Mouse (Mus musculus) monocyte, adult 5-6 weeks (primary cell): Measurements from ENCODE around the gene Edrf1. TPM values are rescaled to one million over a fixed set of nuclear protein-coding genes. Genes with fewer than 3 reads are reported as not detected.

Experiments used
- ATAC-seq: fragments of 153-309, 156-312 bp; replicated peaks from 2 replicates; pipeline ENCODE4 v1.8.0; 2017; ENCODE audit warnings: mild to moderate bottlenecking; ENCODE audit not compliant: low TSS enrichment, insufficient number of reproducible peaks, severe bottlenecking, poor library complexity, low FRiP score
- total RNA-seq: library from RNA; stranded (forward); fragments of 200-1000, 200-491, 200-594 nt; gene quantifications from 3 replicates; pipeline ENCODE4 v1.2.3, GENCODE M21; 2017

Edrf1 gene
- total RNA-seq, 1 experiment from 2014 or later = 39.0 TPM

- ATAC-seq = no peak
Measured at GRCm38 (mm10) chr7:133703906-133704305, 66.6 kb downstream of the Edrf1 start.

GRCm38 (mm10) chr7:133707301-133707700 lies 70.0 kb downstream of the Edrf1 start:
- no peak for ATAC-seq

DNA sequence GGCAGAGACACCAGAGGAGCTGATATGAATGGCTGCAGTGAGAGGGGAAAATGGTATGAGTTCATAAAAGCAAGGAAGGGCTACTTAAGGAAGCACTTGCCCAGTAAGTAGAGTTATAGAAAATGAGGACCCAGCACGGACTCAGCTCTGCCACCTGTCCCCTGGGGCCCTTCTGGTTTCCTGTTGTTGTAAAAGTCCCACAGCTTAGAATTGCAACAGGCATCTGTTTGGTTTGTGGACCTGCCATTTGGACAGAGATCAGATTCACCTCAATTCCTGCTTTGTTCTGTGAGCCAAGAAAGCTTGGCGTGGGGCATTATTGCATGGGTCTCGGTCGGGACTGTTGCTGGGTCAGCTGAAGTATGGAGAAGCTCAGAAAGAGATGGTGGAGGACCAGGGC lies 78.0 kb downstream of the Edrf1 start:
- no peak for ATAC-seq

GRCm38 (mm10) chr7:133718580-133718979 lies 81.2 kb downstream of the Edrf1 start:
- ATAC-seq = no peak

DNA sequence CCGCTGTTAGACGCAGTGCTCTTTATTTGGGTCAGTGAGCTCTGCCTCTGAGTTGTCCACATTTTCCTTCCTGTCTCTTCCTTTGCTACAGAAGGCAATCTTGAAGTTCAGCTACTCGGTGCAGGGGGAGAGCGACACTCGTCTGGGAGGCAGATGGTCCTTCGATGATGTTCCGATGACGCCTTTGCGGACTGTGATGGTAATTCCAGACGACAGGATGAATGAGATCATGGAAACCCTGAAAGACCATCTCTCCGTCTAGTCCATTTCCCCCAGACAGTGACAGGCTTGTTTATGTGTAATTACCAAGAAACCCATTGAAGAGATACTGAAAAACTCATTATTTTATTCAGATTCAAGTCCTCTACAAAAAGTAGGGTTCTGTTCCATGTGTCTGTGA lies 83.3 kb downstream of the Edrf1 start:
- no peak for ATAC-seq

Other genes with a start within 250 kb of the Edrf1 start
- not detected in 3 replicates for gene Tex36, start 35.4 kb upstream of the Edrf1 start, total RNA-seq
- not detected in 3 replicates for gene Mmp21, start 42.5 kb downstream of the Edrf1 start, total RNA-seq
- gene Bccip, start 71.8 kb downstream of the Edrf1 start, total RNA-seq = 82.2 to 112 TPM (median 94.4 TPM) in 3 replicates
- gene Uros, start 72.5 kb downstream of the Edrf1 start, total RNA-seq = 7.1 to 10.6 TPM (median 9.0 TPM) in 3 replicates
- gene Fank1, start 139.3 kb downstream of the Edrf1 start, total RNA-seq = 0.39 TPM in 1 of 3 replicates, not detected in the others
- gene Dhx32, start 145.2 kb downstream of the Edrf1 start, total RNA-seq = 7.1 to 18.2 TPM (median 16.3 TPM) in 3 replicates